Mouse (Mus musculus) limb, embryonic 14.5 days (tissue): Measurements from ENCODE around the gene Rheb. TPM values are rescaled to one million over a fixed set of nuclear protein-coding genes. Genes with fewer than 3 reads are reported as not detected.

ENCODE experiments used
- ATAC-seq: fragments of 200-750 bp; cut with Nextera tagmentation; 2 replicates; pipeline ENCODE4 v1.8.0; 2017; ENCODE audit warnings: low read depth, moderate number of reproducible peaks, moderate TSS enrichment; ENCODE audit not compliant: low FRiP score
- DNase-seq: peaks from one replicate; pipeline ENCODE4 v3.0.0-alpha.2; 2015; ENCODE audit warnings: low spot score
- H3K27ac ChIP-seq: fragments of 300-500 bp; sonication (generic); replicated peaks from 2 replicates; pipeline ENCODE4 v1.5.1; 2014; ENCODE audit warnings: low read depth, mild to moderate bottlenecking, low read length, moderate library complexity, mixed read lengths
- H3K27me3 ChIP-seq: fragments of 300-500 bp; sonication (generic); 2 replicates; pipeline ENCODE4 v1.6.1; 2014; ENCODE audit warnings: low read length, mixed read lengths; ENCODE audit not compliant: control insufficient read depth, insufficient read depth
- H3K36me3 ChIP-seq: fragments of 300-500 bp; sonication (generic); 2 replicates; pipeline ENCODE4 v1.6.1; 2014; ENCODE audit warnings: mild to moderate bottlenecking, low read length, moderate library complexity, mixed read lengths; ENCODE audit not compliant: control insufficient read depth, insufficient read depth
- H3K4me1 ChIP-seq: fragments of 300-500 bp; sonication (generic); 2 replicates; pipeline ENCODE4 v1.6.1; 2014; ENCODE audit warnings: antibody characterized with exemption, low read length, mixed read lengths; ENCODE audit not compliant: control insufficient read depth, insufficient read depth
- H3K4me2 ChIP-seq: fragments of 300-500 bp; sonication (generic); replicated peaks from 2 replicates; pipeline ENCODE4 v1.6.1; 2014; ENCODE audit warnings: low read depth, mild to moderate bottlenecking, low read length, moderate library complexity; ENCODE audit not compliant: severe bottlenecking
- H3K4me3 ChIP-seq: fragments of 300-500 bp; sonication (generic); replicated peaks from 2 replicates; pipeline ENCODE4 v1.5.1; 2014; ENCODE audit warnings: low read length
- H3K9ac ChIP-seq: fragments of 300-500 bp; sonication (generic); 2 replicates; pipeline ENCODE4 v1.6.1; 2014; ENCODE audit warnings: mild to moderate bottlenecking, low read depth, low read length, moderate library complexity; ENCODE audit not compliant: severe bottlenecking
- H3K9me3 ChIP-seq: fragments of 300-500 bp; sonication (generic); 2 replicates; pipeline ENCODE4 v1.6.1; 2016; ENCODE audit warnings: low read length; ENCODE audit not compliant: control insufficient read depth
- POLR2A ChIP-seq: fragments of 200-500 bp; IDR thresholded peaks from 2 replicates; pipeline ENCODE4 v1.8.0; 2012; ENCODE audit warnings: inconsistent platforms, mild to moderate bottlenecking, moderate library complexity, borderline replicate concordance; ENCODE audit not compliant: insufficient read depth, insufficient read length; ENCODE audit errors: extremely low read depth
- WGBS: fragments of 180-500 bp; shearing (Covaris S2); extraction: QIAGEN DNeasy Blood & Tissue Kit; methylation state at CpG from one replicate; pipeline ENCODE4 v1.1.7; 2014; 5-methylcytosine and 5-hydroxymethylcytosine counted together
- polyA plus RNA-seq, 2 experiments: library from polyadenylated mRNA; depleted of rRNA in 1 of 2; stranded (reverse) in 1 of 2; unstranded in 1 of 2; fragments of >200 nt; fragmentation: Nextera tagmentation in 1 of 2; extraction: Ambion mirVana in 1 of 2; gene quantifications; 2 replicates each; pipeline versions ENCODE4 v1.2.1 to v1.2.3; 2012 to 2014

The Rheb gene
- 79.0 and 85.7 TPM in 2 replicates for polyA plus RNA-seq (2012; rRNA removed)
- 210 and 216 TPM in 2 replicates for polyA plus RNA-seq (2014; fragmentation: Nextera tagmentation; extraction: Ambion mirVana)

DNA sequence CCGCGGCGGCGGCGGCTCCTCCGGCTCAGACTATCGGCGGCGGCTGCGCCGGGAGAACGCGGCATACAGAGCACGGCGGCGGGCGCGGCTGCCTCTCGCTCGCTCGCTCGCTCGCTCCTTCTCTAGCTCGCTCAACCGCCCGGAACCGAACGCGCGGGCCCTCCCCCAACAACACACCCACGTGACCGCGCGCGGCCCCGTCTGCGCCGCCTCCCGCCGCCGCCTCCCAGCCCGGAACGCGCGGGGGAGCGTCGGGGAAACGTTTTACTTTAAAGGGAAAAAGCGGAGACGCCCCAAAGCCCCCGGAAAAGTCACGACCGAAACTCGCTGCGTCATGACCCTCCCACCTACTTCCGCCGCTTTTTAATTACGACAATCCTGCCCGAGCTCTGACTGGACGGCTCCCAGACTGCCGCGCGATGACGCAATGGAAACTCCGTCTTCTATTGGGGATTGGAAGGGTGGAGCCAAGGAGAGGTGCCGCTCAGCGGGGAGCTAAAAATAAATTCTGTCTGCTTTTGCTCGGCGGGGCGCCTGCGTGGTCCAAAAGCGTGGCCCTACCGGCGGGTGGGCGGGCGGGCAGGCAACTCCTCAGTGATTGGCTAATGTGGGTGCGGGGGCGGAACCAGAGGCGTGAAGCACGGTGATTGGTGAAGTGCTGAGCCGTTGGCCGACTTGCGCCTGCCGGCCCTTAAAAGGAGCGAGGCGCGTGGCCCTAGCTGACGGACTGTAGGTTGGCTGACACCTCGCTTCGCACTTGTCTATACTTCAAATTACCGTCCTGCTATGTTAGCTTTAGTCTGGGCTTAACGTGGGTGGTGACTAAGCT lies at the start of gene Rheb:
Rheb (minus strand) TSS at position 351 of the 829 bp plus-strand sequence.
- DNase-seq (peak; percentile 99), ATAC-seq (peak; percentile 96)
- Histone ChIP-seq H3K9ac (peak within 1 kb of the TSS; percentile 95), H3K36me3 (no peaks in the 10 kb centered on the region), H3K27ac (peak within 1 kb of the TSS; percentile 100), H3K27me3 (no peaks in the 10 kb centered on the region), H3K4me2 (peak within 1 kb of the TSS; percentile 90), H3K9me3 (no peaks in the 10 kb centered on the region), H3K4me1 (peaks cover 13% of the 10 kb centered on the region), H3K4me3 (peak within 1 kb of the TSS; percentile 91)
- under 1% methylated on average over 79 of the region's 92 CpGs for WGBS
- TF ChIP-seq POLR2A: peak; percentile 33; the same call in 1 of the 2 replicates

DNA sequence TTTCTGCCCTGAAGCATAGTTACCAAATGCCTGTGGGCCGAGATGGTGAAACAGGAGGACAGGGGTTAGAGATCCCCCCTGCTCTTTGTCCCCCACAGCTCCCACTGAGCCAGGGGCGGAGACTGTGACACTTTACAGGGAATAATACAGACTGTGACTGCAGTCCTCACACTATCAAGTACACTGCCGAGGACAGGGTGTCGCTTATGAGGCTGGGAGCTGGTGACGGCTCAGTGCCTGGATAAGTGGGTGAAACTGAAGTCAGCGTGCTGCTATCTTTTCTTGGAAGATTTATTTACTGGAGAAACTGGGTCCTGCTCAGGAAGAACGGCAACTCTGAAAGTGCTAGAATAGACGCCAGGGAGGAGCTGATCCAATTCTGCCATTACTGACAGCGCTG lies 47.4 kb upstream of the Rheb start:
- H3K9me3 ChIP-seq: no peaks in the 10 kb centered on the region
- no peak overlapping the region for H3K4me2 ChIP-seq
- H3K9ac ChIP-seq: no peak overlapping the region
- H3K4me1 ChIP-seq: no peaks in the 10 kb centered on the region
- no peaks in the 10 kb centered on the region for H3K27me3 ChIP-seq
- no peak for TF ChIP-seq POLR2A
- H3K36me3 ChIP-seq: peaks cover 17% of the 10 kb centered on the region
- ATAC-seq (no peak), DNase-seq (no peak)
- 68% methylated on average over 9 of the region's 9 CpGs for WGBS
- H3K27ac ChIP-seq: no peak overlapping the region
- no peak overlapping the region for H3K4me3 ChIP-seq

DNA sequence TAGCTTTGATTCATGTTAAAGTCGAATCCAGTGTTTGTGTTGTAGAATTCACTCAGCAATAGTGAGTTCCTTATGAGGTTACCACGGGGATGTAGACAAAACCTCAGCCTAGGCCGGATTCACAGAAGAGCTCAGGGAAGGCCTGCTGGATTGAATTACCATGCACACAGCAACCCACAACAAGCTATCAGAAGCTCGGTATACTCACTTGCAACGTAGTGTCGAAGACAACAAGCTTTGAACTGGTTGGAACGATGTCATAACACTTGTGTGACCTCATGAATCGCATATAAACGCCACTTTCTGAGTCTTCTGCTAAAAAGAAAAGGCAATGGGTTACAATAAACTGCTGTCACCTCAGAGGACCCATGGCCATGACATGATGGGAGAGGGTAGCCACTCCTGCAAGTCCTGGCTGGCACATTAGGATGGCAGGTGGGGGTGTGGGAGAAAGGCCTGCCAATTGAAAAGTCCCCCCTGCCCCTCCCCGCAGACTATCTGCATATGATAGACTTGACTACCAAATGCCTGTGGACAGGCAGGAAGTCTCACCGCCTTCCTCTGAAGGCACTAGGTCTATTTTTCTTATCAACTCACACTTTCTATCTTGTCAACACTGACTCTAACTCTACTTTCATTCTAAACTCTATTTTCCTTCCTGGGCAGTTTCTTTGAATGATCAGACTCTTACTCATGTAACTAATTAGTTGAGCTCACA lies 46.6 kb upstream of the Rheb start:
- ATAC-seq: no peak
- Histone ChIP-seq H3K4me2 (no peak overlapping the region), H3K27ac (no peak overlapping the region), H3K27me3 (no peaks in the 10 kb centered on the region), H3K9ac (no peak overlapping the region), H3K4me1 (no peaks in the 10 kb centered on the region), H3K36me3 (peaks cover 17% of the 10 kb centered on the region), H3K4me3 (no peak overlapping the region), H3K9me3 (no peaks in the 10 kb centered on the region)
- 85% methylated on average over 11 of the region's 11 CpGs for WGBS
- no peak for DNase-seq
- no peak for TF ChIP-seq POLR2A

DNA sequence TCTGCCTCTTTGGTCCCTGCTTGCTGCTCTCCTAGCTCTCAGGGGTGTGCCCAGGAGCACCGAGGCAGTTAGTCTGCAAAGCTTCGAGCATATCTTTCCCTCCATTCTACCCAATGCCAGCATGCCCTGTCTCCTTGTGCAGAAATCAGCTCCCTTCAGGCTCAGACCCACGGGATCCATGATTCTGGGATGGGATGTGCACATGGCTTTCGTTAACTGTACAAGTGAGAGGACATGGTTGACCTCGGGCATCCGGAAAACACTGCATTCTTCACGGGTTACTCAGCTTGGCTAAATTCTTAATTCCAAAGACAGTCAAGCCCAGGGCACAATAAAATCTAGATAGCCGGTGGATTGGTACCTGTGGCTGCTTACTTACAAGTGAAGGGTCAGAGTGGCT lies 44.8 kb upstream of the Rheb start:
- DNase-seq (no peak), ATAC-seq (no peak)
- 69% methylated on average over 8 of the region's 8 CpGs for WGBS
- Histone ChIP-seq H3K4me3 (no peak overlapping the region), H3K4me1 (no peaks in the 10 kb centered on the region), H3K36me3 (peaks cover 17% of the 10 kb centered on the region), H3K27me3 (no peaks in the 10 kb centered on the region), H3K4me2 (no peak overlapping the region), H3K27ac (no peak overlapping the region), H3K9me3 (no peaks in the 10 kb centered on the region), H3K9ac (no peak overlapping the region)
- TF ChIP-seq POLR2A: no peak

DNA sequence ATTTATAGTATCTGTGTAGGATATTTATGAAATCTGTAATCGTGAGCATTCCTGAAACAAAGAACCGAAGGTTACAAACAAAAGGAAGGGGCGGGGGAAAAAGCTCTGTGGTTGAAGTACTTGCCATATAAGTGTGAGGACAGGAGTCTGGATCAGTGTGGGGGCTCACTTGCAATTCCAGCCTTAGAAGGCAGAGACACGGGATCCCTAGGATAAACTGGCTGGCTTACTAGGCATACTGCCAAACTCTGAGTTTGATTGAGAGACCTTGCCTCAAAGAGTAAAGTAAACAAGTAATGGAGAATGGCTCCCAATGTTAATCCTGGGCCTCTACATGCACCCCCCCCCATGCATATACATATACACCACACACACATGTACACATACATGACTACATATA lies 36.3 kb upstream of the Rheb start:
- Histone ChIP-seq H3K36me3 (peaks cover 12% of the 10 kb centered on the region; the same call in 1 of the 2 replicates), H3K9me3 (no peaks in the 10 kb centered on the region), H3K27me3 (no peaks in the 10 kb centered on the region), H3K4me3 (no peak overlapping the region), H3K27ac (no peak overlapping the region), H3K4me2 (no peak overlapping the region), H3K9ac (no peak overlapping the region), H3K4me1 (no peaks in the 10 kb centered on the region)
- ATAC-seq: no peak
- DNase-seq: no peak
- 75% methylated on average over 4 of the region's 4 CpGs for WGBS
- TF ChIP-seq POLR2A: no peak
